Mouse (Mus musculus) heart, embryonic 16.5 days (tissue): ENCODE measurements around the gene Slc38a9. TPM values are rescaled to one million over a fixed set of nuclear protein-coding genes. Genes with fewer than 3 reads are reported as not detected.
A peak's percentile ranks its signal among the peaks of the same experiment; 100 is the strongest.
"Not testable (repeated sequence)": the region's sequence is repeated elsewhere in the genome, so short reads cannot be mapped to it uniquely, and the experiment has no call there.

ENCODE experiments used
- ATAC-seq: fragments of 200-750 bp; cut with Nextera tagmentation; replicated peaks from 2 replicates; pipeline ENCODE4 v1.8.0; 2017; ENCODE audit warnings: moderate number of reproducible peaks; ENCODE audit not compliant: insufficient read depth, low FRiP score; ENCODE audit errors: extremely low read depth
- H3K27ac ChIP-seq: fragments of 300-500 bp; sonication (generic); 2 replicates; pipeline ENCODE4 v1.5.1; 2014; ENCODE audit warnings: mild to moderate bottlenecking, low read length, control low read depth, moderate library complexity
- H3K27me3 ChIP-seq: fragments of 300-500 bp; sonication (generic); 2 replicates; pipeline ENCODE4 v1.6.1; 2014; ENCODE audit warnings: low read length, mixed read lengths; ENCODE audit not compliant: control insufficient read depth, insufficient read depth
- H3K36me3 ChIP-seq: fragments of 300-500 bp; sonication (generic); 2 replicates; pipeline ENCODE4 v1.6.1; 2014; ENCODE audit not compliant: control insufficient read depth, insufficient read depth
- H3K4me1 ChIP-seq: fragments of 300-500 bp; sonication (generic); 2 replicates; pipeline ENCODE4 v1.6.1; 2014; ENCODE audit warnings: low read length, mixed read lengths; ENCODE audit not compliant: control insufficient read depth, insufficient read depth
- H3K4me2 ChIP-seq: fragments of 300-500 bp; sonication (generic); 2 replicates; pipeline ENCODE4 v1.6.1; 2014; ENCODE audit warnings: low read depth, mild to moderate bottlenecking, control low read depth, low read length
- H3K4me3 ChIP-seq: fragments of 300-500 bp; sonication (generic); 2 replicates; pipeline ENCODE4 v1.5.1; 2014; ENCODE audit warnings: mild to moderate bottlenecking, control low read depth, low read length
- H3K9ac ChIP-seq: fragments of 300-500 bp; sonication (generic); 2 replicates; pipeline ENCODE4 v1.6.1; 2014; ENCODE audit warnings: low read length, control low read depth
- H3K9me3 ChIP-seq: fragments of 300-500 bp; sonication (generic); replicated peaks from 2 replicates; pipeline ENCODE4 v1.6.1; 2016; ENCODE audit warnings: low read length; ENCODE audit not compliant: control insufficient read depth
- WGBS: fragments of 180-500 bp; shearing (Covaris S2); extraction: QIAGEN DNeasy Blood & Tissue Kit; methylation state at CpG from one replicate; pipeline ENCODE4 v1.1.7; 2014; 5-methylcytosine and 5-hydroxymethylcytosine counted together
- polyA plus RNA-seq: library from polyadenylated mRNA; unstranded; fragments of >200 nt; fragmentation: Nextera tagmentation; extraction: Ambion mirVana; gene quantifications from 2 replicates; pipeline ENCODE4 v1.2.1, GENCODE M21; 2015

Gene Slc38a9
- polyA plus RNA-seq, 1 experiment from 2014 or later, result 14.0 TPM

GRCm38 (mm10) chr13:112701256-112701655 is 40.7 kb downstream of the Slc38a9 start:
- WGBS, result 82% methylated on average over 8 of the region's 8 CpGs
- Histone ChIP-seq H3K4me1 (peaks cover 2% of the 10 kb centered on the region; the same call in 1 of the 2 replicates), H3K4me3 (no peak overlapping the region), H3K4me2 (no peak overlapping the region), H3K27me3 (no peaks in the 10 kb centered on the region), H3K9ac (no peak overlapping the region), H3K9me3 (no peaks in the 10 kb centered on the region), H3K36me3 (peaks cover 7% of the 10 kb centered on the region), H3K27ac (no peak overlapping the region)
- ATAC-seq, result no peak

DNA sequence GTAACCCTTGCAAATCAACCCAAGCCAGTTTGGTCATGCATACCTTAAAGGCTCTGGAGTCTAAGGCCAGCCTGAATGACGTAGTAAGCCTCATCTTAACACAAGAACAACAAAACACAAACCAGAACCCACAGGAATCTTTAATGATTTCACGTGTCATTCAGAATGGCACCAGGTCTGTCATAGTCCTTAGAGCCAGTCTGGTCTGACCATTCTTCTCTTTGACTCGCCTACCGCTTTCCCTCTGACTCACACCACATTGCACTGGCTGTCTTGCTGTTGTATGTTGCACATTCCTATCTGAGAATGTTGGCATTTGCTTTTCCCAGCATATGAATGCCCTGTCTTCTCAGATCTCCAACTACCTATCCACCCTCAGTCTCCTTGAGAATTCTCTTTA is 45.8 kb downstream of the Slc38a9 start:
- no peak overlapping the region for H3K4me3 ChIP-seq
- no peaks in the 10 kb centered on the region for H3K9me3 ChIP-seq
- H3K4me1 ChIP-seq, result peaks cover 3% of the 10 kb centered on the region; the same call in 1 of the 2 replicates
- H3K36me3 ChIP-seq, result peaks cover 2% of the 10 kb centered on the region; the same call in 1 of the 2 replicates
- ATAC-seq, result no peak
- no peaks in the 10 kb centered on the region for H3K27me3 ChIP-seq
- H3K4me2 ChIP-seq, result no peak overlapping the region
- H3K9ac ChIP-seq, result no peak overlapping the region
- WGBS, result 77% methylated on average over 4 of the region's 4 CpGs
- H3K27ac ChIP-seq, result no peak overlapping the region

DNA sequence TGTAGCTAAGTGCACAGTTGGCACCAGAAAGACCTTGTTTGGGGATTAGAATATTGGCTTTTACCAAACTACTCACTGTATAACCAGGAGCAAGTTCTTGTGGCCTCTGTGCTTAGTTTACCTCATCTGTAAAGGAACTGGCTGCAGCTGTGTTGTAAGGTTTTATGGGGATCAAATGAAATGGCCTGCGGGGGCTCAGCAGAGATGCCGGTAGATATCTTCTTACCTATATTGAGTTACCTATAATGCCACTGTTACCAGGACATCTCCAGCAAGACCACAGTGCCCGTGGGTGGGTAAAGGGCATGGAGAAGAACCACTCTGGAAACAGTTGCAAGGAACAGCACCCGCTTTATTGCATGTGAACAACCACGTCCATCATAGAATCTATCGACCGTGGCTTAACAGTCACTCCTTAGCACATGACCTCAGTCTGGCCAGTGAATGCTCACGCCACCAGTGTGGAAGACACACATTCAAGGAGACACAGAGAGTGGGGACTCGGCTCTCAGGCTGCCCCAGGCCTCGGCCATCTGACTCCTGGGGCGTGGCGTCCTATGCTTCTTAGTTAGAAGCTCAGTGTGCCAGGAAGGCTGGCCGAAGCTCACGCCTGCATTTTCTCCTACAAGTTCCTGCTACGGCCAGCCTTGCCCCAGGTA is 59.7 kb downstream of the Slc38a9 start:
- ATAC-seq, result no peak
- Histone ChIP-seq H3K9ac (no peak overlapping the region), H3K27me3 (no peaks in the 10 kb centered on the region), H3K36me3 (peaks cover 3% of the 10 kb centered on the region; the same call in 1 of the 2 replicates), H3K4me3 (no peak overlapping the region), H3K27ac (no peak overlapping the region), H3K4me1 (no peaks in the 10 kb centered on the region), H3K9me3 (no peaks in the 10 kb centered on the region), H3K4me2 (no peak overlapping the region)
- WGBS, result 92% methylated on average over 15 of the region's 15 CpGs

DNA sequence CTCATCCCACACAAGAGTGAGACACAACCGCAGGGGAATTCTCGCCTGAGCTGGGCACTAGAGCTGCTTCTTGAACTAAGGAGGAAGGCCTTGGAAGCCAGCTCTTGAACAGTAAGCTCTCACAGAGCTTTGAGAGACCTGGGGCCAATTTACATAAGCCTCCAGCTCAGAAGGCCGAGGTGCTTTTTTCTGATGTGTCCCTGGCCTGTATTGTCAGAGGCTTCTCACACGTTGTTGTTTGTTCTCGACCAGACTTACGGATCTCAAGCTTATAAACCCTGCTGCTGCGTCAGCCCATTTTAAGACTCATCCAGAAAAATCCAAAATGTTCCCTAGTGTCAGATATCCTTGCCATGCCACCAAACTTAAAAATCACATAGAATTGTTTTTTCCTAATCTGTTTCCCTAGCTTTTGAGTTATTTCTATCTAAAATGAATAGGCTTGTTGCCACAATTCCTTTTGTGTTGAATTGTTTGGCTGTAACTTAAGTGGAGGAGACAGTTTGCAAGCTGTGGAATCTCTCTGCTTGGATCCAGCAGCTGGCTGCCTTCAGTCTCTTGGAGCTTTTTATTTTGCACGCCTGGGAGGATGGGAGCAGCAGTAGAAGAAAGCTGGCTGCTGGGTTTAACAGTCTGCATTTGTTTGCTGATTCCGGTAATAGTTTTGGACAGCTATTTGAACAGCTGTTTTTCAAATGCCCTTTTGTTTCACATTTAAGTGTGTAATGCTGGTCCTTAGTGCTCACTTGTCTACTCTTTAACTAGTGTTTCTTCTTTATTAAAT is 61.6 kb downstream of the Slc38a9 start:
- ATAC-seq, result no peak
- WGBS, result 65% methylated on average over 9 of the region's 9 CpGs

DNA sequence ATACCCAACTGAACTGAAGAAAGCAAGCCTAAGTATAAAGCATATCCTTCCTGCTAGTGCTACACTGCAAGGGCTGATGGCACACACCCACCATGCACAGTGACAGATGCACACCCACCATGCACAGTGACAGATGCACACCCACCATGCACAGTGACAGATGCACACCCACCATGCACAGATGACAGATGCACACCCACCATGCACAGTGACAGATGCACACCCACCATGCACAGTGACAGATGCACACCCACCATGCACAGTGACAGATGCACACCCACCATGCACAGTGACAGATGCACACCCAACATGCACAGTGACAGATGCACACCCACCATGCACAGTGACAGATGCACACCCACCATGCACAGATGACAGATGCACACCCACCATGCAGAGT is 63.7 kb downstream of the Slc38a9 start:
- H3K4me1 ChIP-seq, H3K27ac ChIP-seq, H3K9ac ChIP-seq, ATAC-seq, H3K36me3 ChIP-seq, H3K4me3 ChIP-seq, H3K9me3 ChIP-seq, H3K4me2 ChIP-seq, H3K27me3 ChIP-seq: not testable (repeated sequence)

More for the DNA sequence above, 61.6 kb downstream of the Slc38a9 start:
- H3K27me3 ChIP-seq, result no peaks in the 10 kb centered on the region
- no peak overlapping the region for H3K4me2 ChIP-seq
- H3K9me3 ChIP-seq, result no peaks in the 10 kb centered on the region
- H3K4me3 ChIP-seq, result no peak overlapping the region
- no peak overlapping the region for H3K9ac ChIP-seq
- peaks cover 3% of the 10 kb centered on the region; the same call in 1 of the 2 replicates for H3K36me3 ChIP-seq
- no peaks in the 10 kb centered on the region for H3K4me1 ChIP-seq
- peak overlapping the region; percentile 75 for H3K27ac ChIP-seq

DNA sequence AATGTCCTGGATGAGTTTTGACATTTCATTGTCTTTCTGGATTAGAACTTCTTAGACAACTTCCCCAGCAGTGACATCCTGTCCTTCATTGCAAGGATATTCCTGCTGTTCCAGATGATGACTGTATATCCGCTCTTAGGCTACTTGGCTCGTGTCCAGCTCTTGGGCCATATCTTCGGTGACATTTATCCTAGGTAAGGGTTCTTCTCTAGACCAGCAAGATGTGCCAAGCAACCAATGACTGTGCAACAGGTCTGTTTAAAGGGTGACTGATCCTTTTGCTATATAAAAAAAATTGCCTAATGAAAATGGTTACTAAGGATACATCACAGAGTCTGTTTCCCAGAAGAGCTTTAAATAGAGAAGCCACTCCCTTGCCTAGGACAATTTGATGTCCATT is 65.5 kb downstream of the Slc38a9 start:
- H3K27ac ChIP-seq, result no peak overlapping the region
- H3K4me3 ChIP-seq, result no peak overlapping the region

GRCm38 (mm10) chr13:112733311-112733710 is 72.8 kb downstream of the Slc38a9 start:
- Histone ChIP-seq H3K27ac (no peak overlapping the region), H3K36me3 (peaks cover 8% of the 10 kb centered on the region), H3K4me1 (peaks cover 2% of the 10 kb centered on the region; the same call in 1 of the 2 replicates), H3K4me3 (no peak overlapping the region), H3K4me2 (no peak overlapping the region), H3K9ac (no peak overlapping the region), H3K9me3 (no peaks in the 10 kb centered on the region), H3K27me3 (no peaks in the 10 kb centered on the region)
- 86% methylated on average over 12 of the region's 12 CpGs for WGBS
- no peak for ATAC-seq

More for the DNA sequence above, 65.5 kb downstream of the Slc38a9 start:
- no peak overlapping the region for H3K4me2 ChIP-seq
- no peak overlapping the region for H3K9ac ChIP-seq
- no peaks in the 10 kb centered on the region for H3K9me3 ChIP-seq
- no peak for ATAC-seq
- no peaks in the 10 kb centered on the region for H3K27me3 ChIP-seq
- WGBS, result 43% methylated on average over 3 of the region's 3 CpGs
- no peaks in the 10 kb centered on the region for H3K4me1 ChIP-seq
- H3K36me3 ChIP-seq, result peaks cover 8% of the 10 kb centered on the region

- Histone ChIP-seq H3K4me3 (no peak overlapping the region), H3K4me2 (no peak overlapping the region), H3K27me3 (no peaks in the 10 kb centered on the region), H3K9ac (no peak overlapping the region), H3K9me3 (no peaks in the 10 kb centered on the region), H3K36me3 (peaks cover 5% of the 10 kb centered on the region; the same call in 1 of the 2 replicates), H3K27ac (no peak overlapping the region), H3K4me1 (peaks cover 2% of the 10 kb centered on the region; the same call in 1 of the 2 replicates)
- no peak for ATAC-seq
- 72% methylated on average over 14 of the region's 14 CpGs for WGBS
Observed at GRCm38 (mm10) chr13:112734906-112735713, 74.6 kb downstream of the Slc38a9 start.
